Mouse (Mus musculus) cerebellum, adult 2 months (tissue): ENCODE measurements around the gene Fbxw2.

Source experiments
- CTCF ChIP-seq: fragments of 200-500 bp; IDR thresholded peaks from 2 replicates; pipeline ENCODE4 v1.5.1; 2011; ENCODE audit warnings: low read depth, mild to moderate bottlenecking, control low read depth, low read length, moderate library complexity, borderline replicate concordance; ENCODE audit not compliant: insufficient read depth
- POLR2A ChIP-seq: fragments of 200-500 bp; IDR thresholded peaks from 2 replicates; pipeline ENCODE4 v1.6.1; 2011; ENCODE audit warnings: low read length, control low read depth, borderline replicate concordance; ENCODE audit not compliant: insufficient read depth

DNA sequence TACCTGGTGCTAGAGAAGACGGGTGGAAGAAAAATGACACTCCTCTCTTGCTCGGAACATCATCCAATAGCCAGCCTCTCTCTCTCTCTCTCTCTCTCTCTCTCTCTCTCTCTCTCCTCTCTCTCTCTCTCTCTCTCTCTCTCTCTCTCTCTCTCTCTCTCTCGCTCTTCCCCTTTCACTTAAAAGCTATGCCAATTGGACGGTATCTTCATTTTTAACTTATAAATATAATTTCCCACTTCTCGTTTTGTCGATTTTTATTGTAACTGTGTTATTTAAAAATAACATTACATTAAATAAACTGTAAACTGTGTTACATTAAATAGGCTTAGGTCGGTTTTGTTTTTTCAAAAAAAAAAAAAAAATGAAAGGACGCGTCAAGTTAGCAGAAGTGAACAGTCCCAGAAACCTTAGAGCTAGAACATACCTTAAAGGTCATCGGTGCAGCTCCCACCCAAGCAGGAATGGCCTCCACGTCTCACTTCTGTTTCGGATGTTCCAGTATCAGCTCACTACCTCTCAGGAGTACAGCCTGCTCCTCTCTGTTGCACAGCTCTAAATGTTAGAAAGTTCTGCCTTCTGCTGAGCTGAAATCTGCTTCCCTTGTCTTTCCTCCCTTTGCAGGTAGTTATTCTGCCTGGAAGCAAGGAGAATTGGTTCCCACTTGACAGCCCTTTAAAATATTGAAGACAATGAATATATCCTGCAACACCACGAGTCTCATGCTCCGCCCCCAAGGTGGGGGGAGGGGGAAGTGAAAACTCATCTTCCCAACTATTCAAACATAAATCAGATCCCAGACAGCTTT, 71.4 kb downstream of the Fbxw2 start, which contains the start of gene Gapvd1:
- TF ChIP-seq CTCF (no peak), POLR2A (no peak)
